Mouse (Mus musculus) kidney, postnatal 0 days (tissue): ENCODE measurements around the gene Faap20. TPM values are rescaled to one million over a fixed set of nuclear protein-coding genes. Genes with fewer than 3 reads are reported as not detected.
A peak's percentile ranks its signal among the peaks of the same experiment; 100 is the strongest.
"Not testable (repeated sequence)": the region's sequence is repeated elsewhere in the genome, so short reads cannot be mapped to it uniquely, and the experiment has no call there.

Experiments
- ATAC-seq: fragments of 200-750 bp; cut with Nextera tagmentation; replicated peaks from 2 replicates; pipeline ENCODE4 v1.8.0; 2017; ENCODE audit warnings: low read depth, moderate number of reproducible peaks, moderate TSS enrichment, moderate library complexity; ENCODE audit not compliant: low FRiP score
- DNase-seq: peaks from one replicate; pipeline ENCODE4 v3.0.0-alpha.2; 2016; ENCODE audit warnings: low spot score
- H3K27ac ChIP-seq: fragments of 300-500 bp; sonication (generic); 2 replicates; pipeline ENCODE4 v1.5.1; 2014; ENCODE audit warnings: mild to moderate bottlenecking
- H3K27me3 ChIP-seq: fragments of 300-500 bp; sonication (generic); 2 replicates; pipeline ENCODE4 v1.6.1; 2014; ENCODE audit warnings: low read length, mixed read lengths; ENCODE audit not compliant: insufficient read depth
- H3K36me3 ChIP-seq: fragments of 300-500 bp; sonication (generic); 2 replicates; pipeline ENCODE4 v1.6.1; 2014; ENCODE audit warnings: low read length, mixed read lengths; ENCODE audit not compliant: insufficient read depth
- H3K4me1 ChIP-seq: fragments of 300-500 bp; sonication (generic); replicated peaks from 2 replicates; pipeline ENCODE4 v1.6.1; 2014; ENCODE audit warnings: antibody characterized with exemption, low read length, mixed read lengths; ENCODE audit not compliant: insufficient read depth
- H3K4me2 ChIP-seq: fragments of 300-500 bp; sonication (generic); 2 replicates; pipeline ENCODE4 v1.6.1; 2014; ENCODE audit warnings: mild to moderate bottlenecking, low read length, moderate library complexity, mixed read lengths
- H3K4me3 ChIP-seq: fragments of 300-500 bp; sonication (generic); replicated peaks from 2 replicates; pipeline ENCODE4 v1.5.1; 2014; ENCODE audit warnings: low read depth, low read length
- H3K9ac ChIP-seq: fragments of 300-500 bp; sonication (generic); 2 replicates; pipeline ENCODE4 v1.6.1; 2014; ENCODE audit warnings: low read depth, low read length
- H3K9me3 ChIP-seq: fragments of 300-500 bp; sonication (generic); replicated peaks from 2 replicates; pipeline ENCODE4 v1.6.1; 2016; ENCODE audit warnings: low read length, inconsistent platforms, mixed read lengths
- CTCF ChIP-seq: IDR thresholded peaks from 2 replicates; pipeline ENCODE4 v1.5.1; 2016; ENCODE audit warnings: antibody characterized with exemption, low read depth, mild to moderate bottlenecking, moderate library complexity
- WGBS: fragments of 180-500 bp; shearing (Covaris S2); extraction: QIAGEN DNeasy Blood & Tissue Kit; methylation state at CpG from one replicate; pipeline ENCODE4 v1.1.7; 2014; 5-methylcytosine and 5-hydroxymethylcytosine counted together
- polyA plus RNA-seq: library from polyadenylated mRNA; unstranded; fragments of >200 nt; fragmentation: Nextera tagmentation; extraction: Ambion mirVana; gene quantifications from 2 replicates; pipeline ENCODE4 v1.2.1, GENCODE M21; 2015

Faap20 gene
- polyA plus RNA-seq, 1 experiment from 2014 or later, result 77.2 TPM

DNA sequence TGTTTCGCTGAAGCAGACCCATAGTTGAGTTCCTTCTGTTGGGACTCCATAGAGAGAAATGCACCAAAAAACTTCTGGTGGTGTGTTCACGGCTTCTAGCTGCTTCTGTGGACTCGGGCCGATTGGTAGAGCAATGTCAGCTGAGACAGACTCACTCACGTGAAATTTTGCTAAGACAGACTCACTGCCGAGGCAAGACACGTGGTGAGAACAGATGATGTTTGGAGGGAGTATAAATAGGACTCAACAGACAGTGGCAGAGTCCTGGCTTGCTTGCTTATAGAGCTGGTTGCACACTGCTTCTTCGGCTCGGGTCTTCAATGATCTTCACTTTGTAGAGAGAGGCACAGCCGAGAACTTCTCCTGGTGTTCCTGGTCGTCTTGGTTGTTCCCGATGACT, 6.4 kb upstream of the Faap20 start:
- H3K36me3 ChIP-seq, result no peaks in the 10 kb centered on the region
- ATAC-seq (no peak), DNase-seq (no peak)
- no peak overlapping the region for H3K9ac ChIP-seq
- no peak overlapping the region for H3K4me2 ChIP-seq
- no peaks in the 10 kb centered on the region for H3K27me3 ChIP-seq
- H3K27ac ChIP-seq, result no peak overlapping the region
- no peaks in the 10 kb centered on the region for H3K9me3 ChIP-seq
- WGBS, result 88% methylated on average over 12 of the region's 12 CpGs
- TF ChIP-seq CTCF, result no peak
- H3K4me1 ChIP-seq, result peaks cover 9% of the 10 kb centered on the region; the same call in 1 of the 2 replicates
- no peak overlapping the region for H3K4me3 ChIP-seq

DNA sequence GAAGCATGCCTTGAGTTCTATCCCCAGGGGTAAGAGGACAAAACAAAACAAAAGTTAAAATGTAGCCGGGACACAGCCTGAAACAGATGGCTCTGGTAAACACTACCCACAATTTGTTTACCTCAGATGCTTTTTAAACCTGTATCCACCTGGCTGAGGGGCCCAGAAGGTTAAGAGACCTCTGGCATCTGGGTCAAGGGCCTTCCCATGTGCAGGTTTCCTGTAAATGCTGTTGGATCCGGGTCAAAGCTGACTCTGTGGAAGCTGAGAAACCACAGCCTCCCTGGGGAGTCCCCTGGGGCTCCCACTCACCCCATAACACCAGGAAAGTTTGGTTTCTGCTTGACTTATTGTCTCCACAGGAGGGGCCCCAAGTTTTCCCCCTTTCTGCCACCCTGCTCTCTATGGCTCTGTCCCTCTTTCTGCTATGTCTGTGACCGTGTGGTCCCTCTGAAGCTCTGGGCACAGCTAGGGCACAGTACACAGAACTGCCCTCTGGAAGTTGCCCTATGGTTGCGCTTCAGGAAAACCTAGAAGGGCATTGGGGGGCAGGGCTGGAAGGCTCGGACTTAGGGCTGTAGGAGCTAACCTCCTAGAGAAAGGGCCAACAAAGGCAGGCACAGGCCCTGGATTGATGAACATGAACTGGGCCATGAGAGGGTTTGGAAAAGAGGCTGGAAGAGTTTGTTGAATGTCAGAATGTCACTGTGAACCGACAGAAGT, 3.7 kb upstream of the Faap20 start:
- peak overlapping the region; percentile 35; the same call in 1 of the 2 replicates for H3K9ac ChIP-seq
- H3K4me1 ChIP-seq, result peaks cover 9% of the 10 kb centered on the region; the same call in 1 of the 2 replicates
- peak overlapping the region; percentile 55 for H3K27ac ChIP-seq
- no peak overlapping the region for H3K4me2 ChIP-seq
- no peaks in the 10 kb centered on the region for H3K27me3 ChIP-seq
- TF ChIP-seq CTCF, result no peak
- H3K36me3 ChIP-seq, result no peaks in the 10 kb centered on the region
- WGBS, result 46% methylated on average over 6 of the region's 6 CpGs
- no peak overlapping the region for H3K4me3 ChIP-seq
- no peaks in the 10 kb centered on the region for H3K9me3 ChIP-seq
- DNase-seq, result no peak
- no peak for ATAC-seq

DNA sequence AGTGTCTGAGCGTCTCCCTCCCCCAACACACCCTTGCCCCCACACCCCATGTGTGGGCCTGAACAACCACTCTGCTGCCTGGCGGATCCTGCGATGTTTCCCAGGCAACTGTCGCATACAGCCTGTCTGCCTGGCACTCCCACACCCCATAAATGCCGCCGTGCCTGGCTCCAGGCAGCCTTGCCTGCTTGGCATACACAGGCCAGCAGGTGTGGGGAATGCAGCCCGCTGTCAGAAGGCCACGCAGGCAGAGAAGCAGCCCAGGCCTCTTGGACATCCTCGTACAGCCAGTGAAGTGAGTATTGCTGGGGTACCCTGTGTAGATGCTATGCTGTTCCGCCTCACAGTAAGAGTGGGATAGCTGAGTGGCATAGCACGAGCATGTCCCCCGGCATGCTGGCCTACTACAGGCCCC, 2.9 kb upstream of the Faap20 start:
- H3K27me3 ChIP-seq, result no peaks in the 10 kb centered on the region
- peak; percentile 34; the same call in 1 of the 2 replicates for TF ChIP-seq CTCF
- H3K9ac ChIP-seq, result peak overlapping the region; percentile 35; the same call in 1 of the 2 replicates
- no peaks in the 10 kb centered on the region for H3K36me3 ChIP-seq
- H3K4me3 ChIP-seq, result no peak overlapping the region
- no peak overlapping the region for H3K4me2 ChIP-seq
- no peaks in the 10 kb centered on the region for H3K9me3 ChIP-seq
- ATAC-seq (no peak; the same call in 1 of the 2 replicates), DNase-seq (peak; percentile 68)
- H3K27ac ChIP-seq, result peak overlapping the region; percentile 55
- peaks cover 9% of the 10 kb centered on the region for H3K4me1 ChIP-seq
- 42% methylated on average over 12 of the region's 12 CpGs for WGBS

DNA sequence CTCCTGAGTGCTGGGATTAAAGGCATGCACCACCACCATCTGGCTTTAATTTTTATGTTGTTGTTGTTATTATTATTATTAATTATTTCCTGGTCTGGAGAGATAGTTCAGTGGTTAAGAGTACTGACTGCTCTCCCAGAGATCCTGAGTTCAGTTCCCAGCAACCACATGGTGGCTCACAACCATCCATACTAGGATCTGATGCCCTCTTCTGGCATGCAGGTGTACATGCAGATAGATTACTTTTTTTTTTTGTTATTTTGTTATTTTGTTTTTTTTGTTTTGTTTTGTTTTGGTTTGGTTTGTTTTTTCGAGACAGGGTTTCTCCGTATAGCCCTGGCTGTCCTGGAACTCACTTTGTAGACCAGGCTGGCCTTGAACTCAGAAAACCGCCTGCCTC, 1.5 kb upstream of the Faap20 start:
- H3K4me3 ChIP-seq, H3K36me3 ChIP-seq, H3K9ac ChIP-seq, H3K4me2 ChIP-seq, H3K9me3 ChIP-seq, ATAC-seq, DNase-seq, H3K27ac ChIP-seq, H3K27me3 ChIP-seq, H3K4me1 ChIP-seq: not testable (repeated sequence)
- peak; percentile 53 for TF ChIP-seq CTCF
- 86% methylated on average over 3 of the region's 3 CpGs for WGBS

DNA sequence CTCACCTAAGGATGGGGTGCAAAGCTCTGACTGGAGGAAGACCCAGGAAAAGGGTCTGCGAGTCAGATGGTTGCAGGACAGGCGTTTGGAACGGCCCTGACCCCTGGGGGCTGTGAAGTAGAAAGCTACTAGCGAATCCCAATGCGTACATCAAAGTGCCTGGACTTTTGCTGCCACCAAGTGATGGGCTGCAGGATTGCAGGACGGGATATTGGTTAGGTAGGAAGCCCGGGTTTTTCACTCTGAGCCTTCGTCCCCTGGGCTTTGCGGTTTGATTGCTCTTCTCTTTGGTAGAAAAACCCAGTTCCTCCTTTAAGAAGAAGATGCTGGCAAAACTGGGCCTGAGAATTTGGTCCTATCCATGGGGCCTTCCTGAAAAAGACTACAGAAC, 350 bp upstream of the Faap20 start:
- ATAC-seq (peak; percentile 63), DNase-seq (peak; percentile 98)
- H3K4me2 ChIP-seq, result peak overlapping the region; percentile 85
- peak overlapping the region; percentile 58 for H3K4me3 ChIP-seq
- H3K9me3 ChIP-seq, result no peaks in the 10 kb centered on the region
- H3K27me3 ChIP-seq, result no peaks in the 10 kb centered on the region
- 0% methylated on average over 9 of the region's 9 CpGs for WGBS
- H3K4me1 ChIP-seq, result peaks cover 9% of the 10 kb centered on the region
- 0 out of 2 replicates have a peak, but pooled peaks cover 5% of the 10 kb centered on the region for H3K36me3 ChIP-seq
- TF ChIP-seq CTCF, result peak; percentile 98
- H3K27ac ChIP-seq, result peak overlapping the region; percentile 96
- H3K9ac ChIP-seq, result peak overlapping the region; percentile 72

DNA sequence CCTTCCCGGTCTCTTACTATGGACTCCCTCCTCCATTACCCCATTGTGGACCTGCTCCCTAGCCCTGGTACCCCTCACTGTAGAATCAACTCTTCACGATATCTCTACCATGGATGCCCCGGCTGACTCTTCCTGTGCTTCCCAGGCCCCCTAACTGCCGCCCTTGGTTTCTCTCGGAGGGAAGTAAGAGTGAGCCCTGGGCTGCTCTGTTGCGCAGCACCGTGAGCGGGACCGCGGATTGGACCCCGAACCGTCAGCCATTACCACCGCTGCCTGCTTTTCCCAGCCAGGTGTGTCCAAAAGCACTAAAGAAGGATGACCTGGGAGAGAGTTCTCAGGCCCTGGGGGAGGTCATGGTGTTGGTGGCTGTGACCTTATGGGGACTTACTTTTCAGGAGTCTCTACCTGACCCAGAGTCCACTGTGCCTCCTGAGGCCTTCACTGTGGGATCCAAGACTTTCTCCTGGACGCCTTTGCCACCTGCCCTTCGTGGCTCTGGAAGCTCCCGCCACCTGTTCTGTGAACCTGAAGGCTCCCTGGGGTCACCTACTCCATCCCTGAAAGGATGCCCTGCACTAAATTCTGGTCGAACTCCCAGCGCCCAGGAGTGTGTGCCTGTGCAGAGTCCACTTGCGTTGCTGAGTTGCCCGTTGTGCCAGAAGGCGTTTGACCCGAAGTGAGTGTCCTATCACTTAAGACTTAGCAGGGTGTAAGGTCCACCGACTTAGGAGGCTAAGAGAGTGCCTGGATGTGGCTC, 937 bp downstream of the Faap20 start:
- 13% methylated on average over 23 of the region's 23 CpGs for WGBS
- H3K4me3 ChIP-seq, result peak overlapping the region; percentile 58
- peak overlapping the region; percentile 85 for H3K4me2 ChIP-seq
- H3K36me3 ChIP-seq, result 0 out of 2 replicates have a peak, but pooled peaks cover 5% of the 10 kb centered on the region
- no peak for TF ChIP-seq CTCF
- ATAC-seq (peak; percentile 18; the same call in 1 of the 2 replicates), DNase-seq (peak; percentile 59)
- H3K4me1 ChIP-seq, result peaks cover 9% of the 10 kb centered on the region
- peak overlapping the region; percentile 72 for H3K9ac ChIP-seq
- no peaks in the 10 kb centered on the region for H3K27me3 ChIP-seq
- peak overlapping the region; percentile 96 for H3K27ac ChIP-seq
- no peaks in the 10 kb centered on the region for H3K9me3 ChIP-seq
